Mouse (Mus musculus): ENCODE results near the gene Homer2. TPM values are rescaled to one million over a fixed set of nuclear protein-coding genes. Genes with fewer than 3 reads are reported as not detected.

Gene Homer2
- polyA plus RNA-seq, 1 experiment from 2014 or later: 121 TPM

- Histone ChIP-seq H3K27ac (ENCODE audit: poor library complexity, severe bottlenecking) (no peak overlapping the region), H3K27me3 (replicated peaks) (no peaks in the 10 kb centered on the region), H3K4me3 (no peak overlapping the region), H3K4me1 (replicated peaks) (peaks cover 3% of the 10 kb centered on the region; the same call in 1 of the 2 replicates), H3K9ac (no peak overlapping the region), H3K4me2 (no peak overlapping the region), H3K36me3 (peaks cover 53% of the 10 kb centered on the region), H3K9me3 (replicated peaks) (no peaks in the 10 kb centered on the region)
- 58% methylated on average over 18 of the region's 18 CpGs for WGBS
- ATAC-seq (ENCODE audit: insufficient number of reproducible peaks, low FRiP score): no peak
Observed at GRCm38 (mm10) chr7:81610125-81610524, 97.2 kb downstream of the Homer2 start.

GRCm38 (mm10) chr7:81606452-81606851 is 100.9 kb downstream of the Homer2 start:
- H3K36me3 ChIP-seq: peaks cover 27% of the 10 kb centered on the region
- no peaks in the 10 kb centered on the region for H3K9me3 ChIP-seq (replicated peaks)
- H3K4me1 ChIP-seq (replicated peaks): no peaks in the 10 kb centered on the region
- no peak for ATAC-seq (ENCODE audit: insufficient number of reproducible peaks, low FRiP score)
- no peaks in the 10 kb centered on the region for H3K27me3 ChIP-seq (replicated peaks)
- H3K27ac ChIP-seq (ENCODE audit: poor library complexity, severe bottlenecking): no peak overlapping the region
- no peak overlapping the region for H3K9ac ChIP-seq
- 69% methylated on average over 5 of the region's 5 CpGs for WGBS
- no peak overlapping the region for H3K4me2 ChIP-seq
- H3K4me3 ChIP-seq: no peak overlapping the region

- WGBS: 27% methylated on average over 4 of the region's 4 CpGs
- peak; percentile 61; the same call in 1 of the 2 replicates for ATAC-seq (ENCODE audit: insufficient number of reproducible peaks, low FRiP score)
Observed at GRCm38 (mm10) chr7:81605489-81605888, 101.8 kb downstream of the Homer2 start.

GRCm38 (mm10) chr7:81604991-81605390 is 102.3 kb downstream of the Homer2 start:
- Histone ChIP-seq H3K9ac (no peak overlapping the region), H3K27me3 (replicated peaks) (no peaks in the 10 kb centered on the region), H3K4me2 (no peak overlapping the region), H3K9me3 (replicated peaks) (no peaks in the 10 kb centered on the region), H3K4me1 (replicated peaks) (peaks cover 5% of the 10 kb centered on the region), H3K4me3 (no peak overlapping the region), H3K27ac (ENCODE audit: poor library complexity, severe bottlenecking) (no peak overlapping the region), H3K36me3 (peaks cover 22% of the 10 kb centered on the region; the same call in 1 of the 2 replicates)
- ATAC-seq (ENCODE audit: insufficient number of reproducible peaks, low FRiP score): no peak
- WGBS: 72% methylated on average over 5 of the region's 5 CpGs

More at GRCm38 (mm10) chr7:81605489-81605888, 101.8 kb downstream of the Homer2 start:
- no peak overlapping the region for H3K27ac ChIP-seq (ENCODE audit: poor library complexity, severe bottlenecking)
- H3K36me3 ChIP-seq: peaks cover 18% of the 10 kb centered on the region; the same call in 1 of the 2 replicates
- no peaks in the 10 kb centered on the region for H3K4me1 ChIP-seq (replicated peaks)
- H3K27me3 ChIP-seq (replicated peaks): no peaks in the 10 kb centered on the region
- H3K4me3 ChIP-seq: no peak overlapping the region
- no peak overlapping the region for H3K4me2 ChIP-seq
- H3K9ac ChIP-seq: no peak overlapping the region
- no peaks in the 10 kb centered on the region for H3K9me3 ChIP-seq (replicated peaks)

GRCm38 (mm10) chr7:81599379-81600280 is 107.7 kb downstream of the Homer2 start:
- H3K9ac ChIP-seq: no peak overlapping the region
- no peak overlapping the region for H3K4me3 ChIP-seq
- H3K27me3 ChIP-seq (replicated peaks): no peaks in the 10 kb centered on the region
- 62% methylated on average over 8 of the region's 8 CpGs for WGBS
- H3K36me3 ChIP-seq: peaks cover 40% of the 10 kb centered on the region
- peaks cover 22% of the 10 kb centered on the region for H3K4me1 ChIP-seq (replicated peaks)
- H3K9me3 ChIP-seq (replicated peaks): no peaks in the 10 kb centered on the region
- no peak for ATAC-seq (ENCODE audit: insufficient number of reproducible peaks, low FRiP score)
- H3K27ac ChIP-seq (ENCODE audit: poor library complexity, severe bottlenecking): peak overlapping the region; percentile 38; the same call in 1 of the 2 replicates
- no peak overlapping the region for H3K4me2 ChIP-seq

GRCm38 (mm10) chr7:81597660-81598059 is 109.7 kb downstream of the Homer2 start:
- WGBS: 97% methylated on average over 1 of the region's 1 CpGs
- Histone ChIP-seq H3K9me3 (replicated peaks) (no peaks in the 10 kb centered on the region), H3K36me3 (peaks cover 57% of the 10 kb centered on the region), H3K4me1 (replicated peaks) (peaks cover 22% of the 10 kb centered on the region), H3K4me2 (no peak overlapping the region), H3K27ac (ENCODE audit: poor library complexity, severe bottlenecking) (no peak overlapping the region), H3K4me3 (no peak overlapping the region), H3K27me3 (replicated peaks) (no peaks in the 10 kb centered on the region), H3K9ac (no peak overlapping the region)
- no peak for ATAC-seq (ENCODE audit: insufficient number of reproducible peaks, low FRiP score)

GRCm38 (mm10) chr7:81596086-81596485 is 111.2 kb downstream of the Homer2 start:
- Histone ChIP-seq H3K36me3 (peaks cover 73% of the 10 kb centered on the region), H3K9ac (no peak overlapping the region), H3K27ac (ENCODE audit: poor library complexity, severe bottlenecking) (no peak overlapping the region), H3K9me3 (replicated peaks) (no peaks in the 10 kb centered on the region), H3K4me2 (no peak overlapping the region), H3K27me3 (replicated peaks) (no peaks in the 10 kb centered on the region), H3K4me3 (no peak overlapping the region), H3K4me1 (replicated peaks) (peaks cover 22% of the 10 kb centered on the region)
- 81% methylated on average over 6 of the region's 6 CpGs for WGBS
- no peak for ATAC-seq (ENCODE audit: insufficient number of reproducible peaks, low FRiP score)

- Histone ChIP-seq H3K4me2 (no peak overlapping the region), H3K4me1 (replicated peaks) (peaks cover 18% of the 10 kb centered on the region), H3K27me3 (replicated peaks) (no peaks in the 10 kb centered on the region), H3K27ac (ENCODE audit: poor library complexity, severe bottlenecking) (no peak overlapping the region), H3K9me3 (replicated peaks) (no peaks in the 10 kb centered on the region), H3K4me3 (no peak overlapping the region), H3K9ac (no peak overlapping the region), H3K36me3 (peaks cover 79% of the 10 kb centered on the region)
- no peak for ATAC-seq (ENCODE audit: insufficient number of reproducible peaks, low FRiP score)
- 56% methylated on average over 5 of the region's 5 CpGs for WGBS
Observed at GRCm38 (mm10) chr7:81595056-81595455, 112.3 kb downstream of the Homer2 start.

GRCm38 (mm10) chr7:81593387-81593786 is 113.9 kb downstream of the Homer2 start:
- WGBS: 93% methylated on average over 8 of the region's 8 CpGs
- Histone ChIP-seq H3K4me2 (no peak overlapping the region), H3K27ac (ENCODE audit: poor library complexity, severe bottlenecking) (no peak overlapping the region), H3K4me3 (no peak overlapping the region), H3K4me1 (replicated peaks) (peaks cover 13% of the 10 kb centered on the region), H3K27me3 (replicated peaks) (no peaks in the 10 kb centered on the region), H3K9me3 (replicated peaks) (no peaks in the 10 kb centered on the region), H3K9ac (no peak overlapping the region), H3K36me3 (peaks cover 89% of the 10 kb centered on the region)
- no peak for ATAC-seq (ENCODE audit: insufficient number of reproducible peaks, low FRiP score)

GRCm38 (mm10) chr7:81592686-81593085 is 114.6 kb downstream of the Homer2 start:
- Histone ChIP-seq H3K9ac (no peak overlapping the region), H3K27me3 (replicated peaks) (no peaks in the 10 kb centered on the region), H3K4me2 (no peak overlapping the region), H3K4me3 (no peak overlapping the region), H3K4me1 (replicated peaks) (peaks cover 11% of the 10 kb centered on the region), H3K36me3 (peaks cover 88% of the 10 kb centered on the region), H3K9me3 (replicated peaks) (no peaks in the 10 kb centered on the region), H3K27ac (ENCODE audit: poor library complexity, severe bottlenecking) (no peak overlapping the region)
- 83% methylated on average over 9 of the region's 9 CpGs for WGBS
- ATAC-seq (ENCODE audit: insufficient number of reproducible peaks, low FRiP score): no peak

GRCm38 (mm10) chr7:81587238-81587637 is 120.1 kb downstream of the Homer2 start:
- H3K27ac ChIP-seq (ENCODE audit: poor library complexity, severe bottlenecking): no peak overlapping the region
- H3K9ac ChIP-seq: no peak overlapping the region
- H3K4me3 ChIP-seq: no peak overlapping the region
- no peaks in the 10 kb centered on the region for H3K4me1 ChIP-seq (replicated peaks)
- no peak for ATAC-seq (ENCODE audit: insufficient number of reproducible peaks, low FRiP score)
- H3K36me3 ChIP-seq: peaks cover 74% of the 10 kb centered on the region
- WGBS: 94% methylated on average over 4 of the region's 4 CpGs
- H3K27me3 ChIP-seq (replicated peaks): no peaks in the 10 kb centered on the region
- H3K4me2 ChIP-seq: no peak overlapping the region
- no peaks in the 10 kb centered on the region for H3K9me3 ChIP-seq (replicated peaks)

Data from heart, embryonic 12.5 days (tissue).